Mouse (Mus musculus): ENCODE results near the gene Fam160b1. TPM values are rescaled to one million over a fixed set of nuclear protein-coding genes. Genes with fewer than 3 reads are reported as not detected.

Fam160b1 gene
- total and polyA plus RNA-seq, 3 experiments = 6.2 to 16.6 (median 11.1) TPM

- DNase-seq (ENCODE audit: low spot score) = no peak
- Histone ChIP-seq H3K36me3 (replicated peaks) (peaks cover 95% of the 10 kb centered on the region), H3K27me3 (ENCODE audit: insufficient read depth, low read length) (no peaks in the 10 kb centered on the region), H3K4me1 (ENCODE audit: insufficient read depth, low read depth, low read length) (no peaks in the 10 kb centered on the region), H3K4me3 (ENCODE audit: low read depth, low read length) (no peak overlapping the region), H3K9me3 (replicated peaks) (no peaks in the 10 kb centered on the region)
- TF ChIP-seq GATA2 (IDR thresholded peaks at IDR 0.05; ENCODE audit: borderline replicate concordance, low read depth, low read length) = no peak
- ATAC-seq (ENCODE audit: extremely low read depth, insufficient number of reproducible peaks, low FRiP score, poor library complexity, severe bottlenecking) = no peak
These were observed 25.8 kb downstream of the Fam160b1 start for GRCm38 (mm10) chr19:57386176-57386693.

GRCm38 (mm10) chr19:57391545-57391944, 31.1 kb downstream of the Fam160b1 start:
- no peak for TF ChIP-seq GATA1 (IDR thresholded peaks at IDR 0.05; ENCODE audit: borderline replicate concordance, low read length)
- no peak for TF ChIP-seq TAL1 (conservative IDR thresholded peaks at IDR 0.05; ENCODE audit: low read depth, low read length)
- no peak for TF ChIP-seq POLR2AphosphoS5 (IDR thresholded peaks at IDR 0.05; ENCODE audit: insufficient replicate concordance, low read depth, low read length)
- no peak for TF ChIP-seq GATA2 (IDR thresholded peaks at IDR 0.05; ENCODE audit: borderline replicate concordance, low read depth, low read length)
- TF ChIP-seq CTCF (IDR thresholded peaks at IDR 0.05; ENCODE audit: low read depth, low read length) = no peak
- Histone ChIP-seq H3K27me3 (ENCODE audit: insufficient read depth, low read length) (no peaks in the 10 kb centered on the region), H3K9me3 (replicated peaks) (no peaks in the 10 kb centered on the region), H3K36me3 (replicated peaks) (peaks cover 44% of the 10 kb centered on the region), H3K4me1 (ENCODE audit: insufficient read depth, low read depth, low read length) (no peaks in the 10 kb centered on the region), H3K4me3 (ENCODE audit: low read depth, low read length) (no peak overlapping the region)
- DNase-seq (ENCODE audit: low spot score) = no peak
- no peak for ATAC-seq (ENCODE audit: extremely low read depth, insufficient number of reproducible peaks, low FRiP score, poor library complexity, severe bottlenecking)

- ATAC-seq (ENCODE audit: extremely low read depth, insufficient number of reproducible peaks, low FRiP score, poor library complexity, severe bottlenecking) = no peak
- Histone ChIP-seq H3K4me1 (ENCODE audit: insufficient read depth, low read depth, low read length) (no peaks in the 10 kb centered on the region), H3K4me3 (ENCODE audit: low read depth, low read length) (no peak overlapping the region), H3K9me3 (replicated peaks) (no peaks in the 10 kb centered on the region), H3K27me3 (ENCODE audit: insufficient read depth, low read length) (no peaks in the 10 kb centered on the region), H3K36me3 (replicated peaks) (peaks cover 26% of the 10 kb centered on the region)
- TF ChIP-seq TAL1 (conservative IDR thresholded peaks at IDR 0.05; ENCODE audit: low read depth, low read length) = no peak
- TF ChIP-seq POLR2AphosphoS5 (IDR thresholded peaks at IDR 0.05; ENCODE audit: insufficient replicate concordance, low read depth, low read length) = no peak
- no peak for TF ChIP-seq CTCF (IDR thresholded peaks at IDR 0.05; ENCODE audit: low read depth, low read length)
- TF ChIP-seq GATA2 (IDR thresholded peaks at IDR 0.05; ENCODE audit: borderline replicate concordance, low read depth, low read length) = no peak
- TF ChIP-seq GATA1 (IDR thresholded peaks at IDR 0.05; ENCODE audit: borderline replicate concordance, low read length) = no peak
- no peak for DNase-seq (ENCODE audit: low spot score)
These were observed 33.0 kb downstream of the Fam160b1 start for GRCm38 (mm10) chr19:57393357-57393957.

GRCm38 (mm10) chr19:57396609-57397008, 36.1 kb downstream of the Fam160b1 start:
- no peak for TF ChIP-seq CTCF (IDR thresholded peaks at IDR 0.05; ENCODE audit: low read depth, low read length)
- TF ChIP-seq TAL1 (conservative IDR thresholded peaks at IDR 0.05; ENCODE audit: low read depth, low read length) = no peak
- ATAC-seq (ENCODE audit: extremely low read depth, insufficient number of reproducible peaks, low FRiP score, poor library complexity, severe bottlenecking) = no peak
- DNase-seq (ENCODE audit: low spot score) = no peak
- Histone ChIP-seq H3K9me3 (replicated peaks) (no peaks in the 10 kb centered on the region), H3K27me3 (ENCODE audit: insufficient read depth, low read length) (no peaks in the 10 kb centered on the region), H3K36me3 (replicated peaks) (no peaks in the 10 kb centered on the region), H3K4me3 (ENCODE audit: low read depth, low read length) (no peak overlapping the region), H3K4me1 (ENCODE audit: insufficient read depth, low read depth, low read length) (no peaks in the 10 kb centered on the region)

GRCm38 (mm10) chr19:57402364-57402763, 41.9 kb downstream of the Fam160b1 start:
- Histone ChIP-seq H3K9me3 (replicated peaks) (no peaks in the 10 kb centered on the region), H3K4me3 (ENCODE audit: low read depth, low read length) (no peak overlapping the region), H3K27me3 (ENCODE audit: insufficient read depth, low read length) (peaks cover 9% of the 10 kb centered on the region), H3K36me3 (replicated peaks) (no peaks in the 10 kb centered on the region), H3K4me1 (ENCODE audit: insufficient read depth, low read depth, low read length) (0 out of 2 replicates have a peak, but pooled peaks cover 2% of the 10 kb centered on the region)
- TF ChIP-seq POLR2AphosphoS5 (IDR thresholded peaks at IDR 0.05; ENCODE audit: insufficient replicate concordance, low read depth, low read length) = no peak
- no peak for TF ChIP-seq CTCF (IDR thresholded peaks at IDR 0.05; ENCODE audit: low read depth, low read length)
- TF ChIP-seq GATA1 (IDR thresholded peaks at IDR 0.05; ENCODE audit: borderline replicate concordance, low read length) = no peak
- TF ChIP-seq GATA2 (IDR thresholded peaks at IDR 0.05; ENCODE audit: borderline replicate concordance, low read depth, low read length) = no peak
- no peak for TF ChIP-seq TAL1 (conservative IDR thresholded peaks at IDR 0.05; ENCODE audit: low read depth, low read length)
- ATAC-seq (ENCODE audit: extremely low read depth, insufficient number of reproducible peaks, low FRiP score, poor library complexity, severe bottlenecking) = no peak
- DNase-seq (ENCODE audit: low spot score) = no peak

- 0 out of 2 replicates have a peak, but pooled peaks have one; percentile 28 for ATAC-seq (ENCODE audit: extremely low read depth, insufficient number of reproducible peaks, low FRiP score, poor library complexity, severe bottlenecking)
- Histone ChIP-seq H3K9me3 (replicated peaks) (no peaks in the 10 kb centered on the region), H3K4me3 (ENCODE audit: low read depth, low read length) (no peak overlapping the region), H3K4me1 (ENCODE audit: insufficient read depth, low read depth, low read length) (0 out of 2 replicates have a peak, but pooled peaks cover 2% of the 10 kb centered on the region), H3K36me3 (replicated peaks) (no peaks in the 10 kb centered on the region), H3K27me3 (ENCODE audit: insufficient read depth, low read length) (peaks cover 9% of the 10 kb centered on the region)
- DNase-seq (ENCODE audit: low spot score) = peak; percentile 54
- TF ChIP-seq GATA1 (IDR thresholded peaks at IDR 0.05; ENCODE audit: borderline replicate concordance, low read length) (no peak), GATA2 (IDR thresholded peaks at IDR 0.05; ENCODE audit: borderline replicate concordance, low read depth, low read length) (no peak), TAL1 (conservative IDR thresholded peaks at IDR 0.05; ENCODE audit: low read depth, low read length) (no peak), CTCF (IDR thresholded peaks at IDR 0.05; ENCODE audit: low read depth, low read length) (peak; percentile 56), POLR2AphosphoS5 (IDR thresholded peaks at IDR 0.05; ENCODE audit: insufficient replicate concordance, low read depth, low read length) (no peak)
These were observed 43.4 kb downstream of the Fam160b1 start for GRCm38 (mm10) chr19:57403700-57404501.

Data from G1E (cell line).